Mouse (Mus musculus) lung, embryonic 16.5 days (tissue): Measurements from ENCODE around the gene Gm11634. TPM values are rescaled to one million over a fixed set of nuclear protein-coding genes. Genes with fewer than 3 reads are reported as not detected.
"Not testable (repeated sequence)": the region's sequence is repeated elsewhere in the genome, so short reads cannot be mapped to it uniquely, and the experiment has no call there.

ENCODE experiments used
- ATAC-seq: fragments of 200-750 bp; cut with Nextera tagmentation; 2 replicates; pipeline ENCODE4 v1.8.0; 2017; ENCODE audit warnings: low read depth, mild to moderate bottlenecking, moderate library complexity
- H3K27ac ChIP-seq: fragments of 300-500 bp; sonication (generic); 2 replicates; pipeline ENCODE4 v1.5.1; 2014; ENCODE audit warnings: mild to moderate bottlenecking, control low read depth, low read length
- H3K27me3 ChIP-seq: fragments of 300-500 bp; sonication (generic); 2 replicates; pipeline ENCODE4 v1.6.1; 2014; ENCODE audit warnings: low read depth, low read length, mixed read lengths; ENCODE audit not compliant: control insufficient read depth, insufficient read depth
- H3K36me3 ChIP-seq: fragments of 300-500 bp; sonication (generic); 2 replicates; pipeline ENCODE4 v1.6.1; 2014; ENCODE audit warnings: low read length; ENCODE audit not compliant: control insufficient read depth, insufficient read depth
- H3K4me1 ChIP-seq: fragments of 300-500 bp; sonication (generic); replicated peaks from 2 replicates; pipeline ENCODE4 v1.6.1; 2014; ENCODE audit warnings: low read length, mixed read lengths; ENCODE audit not compliant: control insufficient read depth, insufficient read depth
- H3K4me2 ChIP-seq: fragments of 300-500 bp; sonication (generic); 2 replicates; pipeline ENCODE4 v1.6.1; 2014; ENCODE audit warnings: low read depth, low read length, control low read depth
- H3K4me3 ChIP-seq: fragments of 300-500 bp; sonication (generic); 2 replicates; pipeline ENCODE4 v1.5.1; 2014; ENCODE audit warnings: mild to moderate bottlenecking, low read length, control low read depth
- H3K9ac ChIP-seq: fragments of 300-500 bp; sonication (generic); 2 replicates; pipeline ENCODE4 v1.6.1; 2014; ENCODE audit warnings: low read length, control low read depth
- H3K9me3 ChIP-seq: fragments of 300-500 bp; sonication (generic); 2 replicates; pipeline ENCODE4 v1.6.1; 2016; ENCODE audit warnings: low read length; ENCODE audit not compliant: control insufficient read depth
- WGBS: fragments of 180-500 bp; shearing (Covaris S2); extraction: QIAGEN DNeasy Blood & Tissue Kit; methylation state at CpG from one replicate; pipeline ENCODE4 v1.1.7; 2014; 5-methylcytosine and 5-hydroxymethylcytosine counted together
- polyA plus RNA-seq: library from polyadenylated mRNA; unstranded; fragments of >200 nt; fragmentation: Nextera tagmentation; extraction: Ambion mirVana; gene quantifications from 2 replicates; pipeline ENCODE4 v1.2.1, GENCODE M21; 2015

Gm11634 gene
- polyA plus RNA-seq, 1 experiment from 2014 or later, result not detected

DNA sequence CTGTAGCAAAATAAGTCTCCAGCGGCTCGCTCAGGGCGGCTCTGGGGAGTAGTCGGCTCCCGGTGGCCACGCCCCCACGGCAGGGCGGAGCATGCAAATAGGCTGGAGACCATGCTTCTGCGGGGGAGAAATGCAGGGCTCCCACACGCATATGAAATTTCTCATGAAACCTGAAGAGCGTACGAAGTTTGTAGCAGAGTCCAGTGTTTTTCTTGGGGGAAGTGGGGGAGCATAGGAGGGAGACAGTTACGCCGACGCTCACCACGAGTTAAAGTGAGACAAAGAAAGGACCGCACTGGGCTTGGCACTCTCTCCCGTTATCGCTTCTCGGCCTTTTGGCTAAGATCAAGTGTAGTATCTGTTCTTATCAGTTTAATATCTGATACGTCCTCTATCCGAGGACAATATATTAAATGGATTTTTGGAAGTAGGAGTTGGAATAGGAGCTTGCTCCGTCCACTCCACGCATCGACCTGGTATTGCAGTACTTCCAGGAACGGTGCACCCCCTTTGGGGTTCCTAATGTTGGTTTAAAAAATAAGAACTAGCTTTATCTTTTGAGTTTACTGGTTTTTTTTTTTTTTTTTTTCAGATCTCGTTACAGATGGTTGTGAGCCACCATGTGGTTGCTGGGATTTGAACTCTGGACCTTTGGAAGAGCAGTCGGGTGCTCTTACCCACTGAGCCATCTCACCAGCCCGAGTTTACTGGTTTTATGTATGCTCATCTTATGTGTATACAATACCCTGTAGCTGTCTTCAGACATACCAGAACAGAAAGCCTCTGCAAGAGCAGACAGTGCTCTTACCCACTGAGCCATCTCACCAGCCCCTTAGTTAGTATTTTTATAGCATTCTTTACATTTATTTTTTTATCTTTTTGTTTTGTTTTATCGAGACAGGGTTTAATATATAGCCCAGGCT is 5.7 kb upstream of the Gm11634 start:
- not testable (repeated sequence) for H3K27ac ChIP-seq, H3K27me3 ChIP-seq, H3K36me3 ChIP-seq, H3K4me1 ChIP-seq, H3K9me3 ChIP-seq
- Histone ChIP-seq H3K9ac (0 out of 2 replicates have a peak overlapping the region, but pooled peaks have one; percentile 33), H3K4me2 (peak overlapping the region; percentile 62), H3K4me3 (peak overlapping the region; percentile 35)
- WGBS, result 1% methylated on average over 28 of the region's 30 CpGs
- ATAC-seq, result peak; percentile 84

DNA sequence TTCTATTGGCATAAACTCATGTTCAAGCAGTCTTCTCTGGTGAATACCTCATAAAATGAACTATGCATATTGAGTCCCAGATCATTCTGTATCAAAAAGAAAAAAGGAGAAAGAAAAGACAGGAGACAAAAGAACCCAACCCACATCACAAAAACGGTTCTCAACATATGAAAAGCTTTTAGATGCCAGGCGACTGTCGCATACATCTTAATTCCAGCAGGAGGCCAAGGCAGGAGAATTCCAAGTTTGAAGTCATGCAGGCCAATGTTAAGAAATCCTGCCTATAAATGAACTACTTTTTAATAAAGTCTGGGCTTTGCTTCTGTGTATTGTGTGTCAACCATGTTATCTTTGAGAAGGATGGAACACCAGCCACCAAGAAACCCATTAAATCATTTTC is 5.1 kb upstream of the Gm11634 start:
- H3K36me3 ChIP-seq, result no peaks in the 10 kb centered on the region
- H3K4me3 ChIP-seq, result no peak overlapping the region
- no peak for ATAC-seq
- no peaks in the 10 kb centered on the region for H3K27me3 ChIP-seq
- no peaks in the 10 kb centered on the region for H3K9me3 ChIP-seq
- no peaks in the 10 kb centered on the region for H3K4me1 ChIP-seq
- H3K4me2 ChIP-seq, result peak overlapping the region; percentile 62
- WGBS, result 5% methylated on average over 3 of the region's 3 CpGs
- no peak overlapping the region for H3K27ac ChIP-seq
- H3K9ac ChIP-seq, result no peak overlapping the region

DNA sequence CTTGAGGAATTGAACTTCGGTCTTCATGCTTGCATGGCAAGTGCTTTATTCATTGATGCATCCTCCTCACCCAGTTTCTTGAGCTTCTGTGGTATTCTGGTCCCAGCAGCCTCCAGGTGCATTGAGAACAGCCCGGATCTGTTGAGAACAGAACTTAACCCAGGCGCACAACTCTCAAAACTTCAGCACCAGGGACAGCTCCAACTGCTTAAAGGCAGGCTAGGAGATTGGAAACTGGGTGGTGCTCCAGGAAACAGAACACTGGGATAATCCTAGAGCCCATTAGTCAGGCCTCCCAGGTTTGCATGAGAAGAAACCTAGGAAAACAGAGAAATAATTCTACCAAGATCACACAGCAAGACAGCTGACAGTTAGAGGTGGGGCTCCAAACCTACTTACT is 3.4 kb upstream of the Gm11634 start:
- Histone ChIP-seq H3K4me3 (no peak overlapping the region), H3K4me1 (no peaks in the 10 kb centered on the region), H3K27ac (no peak overlapping the region), H3K27me3 (no peaks in the 10 kb centered on the region), H3K9ac (no peak overlapping the region), H3K4me2 (no peak overlapping the region), H3K36me3 (no peaks in the 10 kb centered on the region), H3K9me3 (no peaks in the 10 kb centered on the region)
- WGBS, result 9% methylated on average over 3 of the region's 3 CpGs
- ATAC-seq, result no peak

DNA sequence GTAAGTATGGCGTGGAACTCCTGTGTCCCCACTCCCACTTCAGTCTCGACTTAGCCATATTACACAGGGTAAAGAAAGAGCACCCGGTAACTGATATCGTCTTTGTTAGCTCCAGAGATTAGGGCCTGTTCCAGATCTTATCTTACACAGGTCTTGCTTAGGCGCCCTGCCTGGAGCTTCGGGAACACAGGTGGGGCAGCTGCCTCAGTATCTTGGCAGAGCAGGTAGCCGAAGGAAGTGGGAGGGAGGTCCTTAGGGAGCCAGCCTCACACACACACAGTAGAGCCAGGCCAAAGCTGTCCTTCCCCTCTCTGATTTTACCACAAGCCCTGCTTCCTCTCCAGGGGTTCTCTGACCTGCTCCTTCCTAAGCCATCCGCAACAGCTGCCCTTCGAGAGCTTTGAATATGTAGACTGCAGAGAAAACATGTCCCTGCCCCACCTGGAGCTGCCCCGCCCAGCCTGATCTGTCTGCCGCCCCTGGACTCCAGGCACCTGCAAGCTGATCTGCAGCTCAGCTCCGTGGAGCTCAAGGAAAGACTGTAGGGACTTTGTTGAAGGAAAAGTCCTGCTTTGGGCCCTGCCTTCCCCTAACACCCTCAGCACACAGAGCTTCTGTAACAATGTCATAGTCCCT is 8.9 kb downstream of the Gm11634 start:
- no peaks in the 10 kb centered on the region for H3K9me3 ChIP-seq

GRCm38 (mm10) chr11:101589444-101589843 is 9.6 kb downstream of the Gm11634 start:
- Histone ChIP-seq H3K4me1 (no peaks in the 10 kb centered on the region), H3K4me3 (no peak overlapping the region), H3K4me2 (no peak overlapping the region), H3K36me3 (no peaks in the 10 kb centered on the region), H3K9me3 (no peaks in the 10 kb centered on the region), H3K27ac (no peak overlapping the region), H3K9ac (no peak overlapping the region), H3K27me3 (no peaks in the 10 kb centered on the region)
- WGBS, result 30% methylated on average over 5 of the region's 5 CpGs
- no peak for ATAC-seq

More for the DNA sequence above, 8.9 kb downstream of the Gm11634 start:
- no peak overlapping the region for H3K9ac ChIP-seq
- no peaks in the 10 kb centered on the region for H3K4me1 ChIP-seq
- 58% methylated on average over 12 of the region's 12 CpGs for WGBS
- no peak for ATAC-seq
- no peak overlapping the region for H3K4me3 ChIP-seq
- H3K27me3 ChIP-seq, result no peaks in the 10 kb centered on the region
- no peak overlapping the region for H3K27ac ChIP-seq
- H3K4me2 ChIP-seq, result no peak overlapping the region
- H3K36me3 ChIP-seq, result no peaks in the 10 kb centered on the region

DNA sequence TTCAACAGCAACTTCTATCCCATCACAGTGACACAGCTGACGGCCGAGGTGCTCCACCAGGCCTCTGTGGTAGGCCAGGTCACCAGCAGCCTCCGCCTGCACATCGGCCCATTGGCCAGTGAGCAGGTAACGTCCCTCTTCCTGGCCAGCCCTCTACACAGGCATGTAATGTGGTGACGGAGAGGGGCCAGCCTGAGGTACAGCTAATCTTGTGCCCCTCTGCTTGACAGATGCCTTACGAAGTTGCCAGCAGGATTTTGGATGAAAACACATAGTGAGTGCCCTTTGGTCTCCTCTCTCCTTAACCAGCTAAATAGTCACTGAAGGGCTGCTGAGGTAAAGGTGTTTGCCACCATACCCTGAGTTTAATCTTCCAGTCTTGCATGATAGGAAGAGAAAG is 10.2 kb downstream of the Gm11634 start:
- Histone ChIP-seq H3K4me3 (no peak overlapping the region), H3K4me1 (no peaks in the 10 kb centered on the region), H3K36me3 (no peaks in the 10 kb centered on the region), H3K27me3 (no peaks in the 10 kb centered on the region), H3K9ac (no peak overlapping the region), H3K4me2 (no peak overlapping the region), H3K9me3 (no peaks in the 10 kb centered on the region), H3K27ac (no peak overlapping the region)
- ATAC-seq, result no peak
- 93% methylated on average over 7 of the region's 7 CpGs for WGBS

GRCm38 (mm10) chr11:101587676-101588075 is 11.4 kb downstream of the Gm11634 start:
- Histone ChIP-seq H3K9me3 (no peaks in the 10 kb centered on the region), H3K4me1 (no peaks in the 10 kb centered on the region), H3K4me3 (no peak overlapping the region), H3K4me2 (no peak overlapping the region), H3K27me3 (no peaks in the 10 kb centered on the region), H3K36me3 (no peaks in the 10 kb centered on the region), H3K9ac (no peak overlapping the region), H3K27ac (no peak overlapping the region)
- no peak for ATAC-seq
- 86% methylated on average over 10 of the region's 10 CpGs for WGBS

DNA sequence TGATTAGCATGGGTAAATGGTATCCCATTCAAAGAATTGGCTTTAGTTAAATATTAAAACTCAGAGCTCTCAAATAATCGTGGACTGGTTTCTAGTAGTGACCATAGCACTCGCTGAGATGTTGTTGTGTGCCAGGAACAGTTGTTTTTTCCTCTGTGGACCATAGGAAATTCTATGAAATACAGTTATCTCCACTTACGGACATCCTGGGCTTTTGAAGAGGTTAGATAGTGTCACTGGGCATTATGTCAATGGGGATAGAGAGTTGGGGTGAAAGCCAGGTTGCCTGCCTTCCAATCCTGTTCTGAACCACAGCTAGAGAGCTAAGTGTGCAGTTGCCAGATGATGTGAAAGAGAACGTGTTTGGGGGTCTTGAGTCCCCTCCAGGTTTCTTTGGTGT is 13.3 kb downstream of the Gm11634 start:
- no peak overlapping the region for H3K9ac ChIP-seq
- peaks cover 4% of the 10 kb centered on the region; the same call in 1 of the 2 replicates for H3K4me1 ChIP-seq
- H3K4me3 ChIP-seq, result no peak overlapping the region
- no peak overlapping the region for H3K27ac ChIP-seq
- 65% methylated on average over 4 of the region's 4 CpGs for WGBS
- H3K9me3 ChIP-seq, result no peaks in the 10 kb centered on the region
- no peaks in the 10 kb centered on the region for H3K27me3 ChIP-seq
- no peak for ATAC-seq
- H3K36me3 ChIP-seq, result no peaks in the 10 kb centered on the region
- H3K4me2 ChIP-seq, result no peak overlapping the region

GRCm38 (mm10) chr11:101585031-101585430 is 14.0 kb downstream of the Gm11634 start:
- H3K9me3 ChIP-seq, H3K36me3 ChIP-seq, H3K4me3 ChIP-seq, H3K9ac ChIP-seq, H3K4me2 ChIP-seq, H3K27me3 ChIP-seq, H3K4me1 ChIP-seq, H3K27ac ChIP-seq, ATAC-seq: not testable (repeated sequence)
- 95% methylated on average over 1 of the region's 1 CpGs for WGBS
